Mouse (Mus musculus) retina, embryonic 14.5 days (tissue): ENCODE results near the gene Rimbp3.

Experiments
- DNase-seq: peaks from one replicate; pipeline ENCODE4 v3.0.0-alpha.2; 2015; ENCODE audit warnings: low spot score

The Rimbp3 gene

DNA sequence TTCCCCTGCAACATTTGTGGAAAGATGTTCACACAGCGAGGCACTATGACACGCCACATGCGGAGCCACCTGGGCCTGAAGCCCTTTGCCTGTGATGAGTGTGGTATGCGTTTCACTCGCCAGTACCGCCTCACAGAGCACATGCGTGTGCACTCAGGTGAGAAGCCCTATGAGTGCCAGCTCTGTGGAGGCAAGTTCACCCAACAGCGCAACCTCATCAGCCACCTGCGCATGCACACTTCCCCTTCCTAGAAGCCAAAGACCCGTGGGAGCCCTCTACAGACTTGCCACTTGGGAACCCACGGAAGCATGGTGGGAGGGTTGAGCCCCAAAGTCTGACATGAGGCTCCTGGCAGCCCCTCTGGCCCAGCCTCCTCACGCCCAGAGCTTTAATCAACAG lies 50.5 kb downstream of the Rimbp3 start:
- no peak for DNase-seq

DNA sequence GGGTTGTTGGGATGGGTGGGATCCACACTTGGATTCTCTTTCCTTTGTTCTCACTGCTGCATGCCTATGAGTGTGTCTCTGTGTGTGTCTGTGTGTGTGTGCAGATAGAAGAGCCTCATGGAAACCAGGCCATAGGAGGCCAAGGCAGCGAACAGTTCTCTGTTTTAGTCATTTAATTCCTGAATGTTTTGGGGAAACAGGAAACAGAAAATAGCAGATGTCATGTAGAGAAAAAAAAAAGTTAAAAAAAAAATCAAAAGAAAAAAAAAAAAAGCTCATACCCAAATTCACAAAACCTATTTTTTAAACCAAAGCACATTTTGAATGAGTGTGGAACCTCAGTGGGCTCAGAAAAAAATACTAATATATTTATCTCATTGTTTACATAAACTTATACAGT lies 52.9 kb downstream of the Rimbp3 start:
- no peak for DNase-seq
